Mouse (Mus musculus) retina, postnatal 1 day (tissue): ENCODE data around the gene Gm3015.
"Not testable (repeated sequence)": the region's sequence is repeated elsewhere in the genome, so short reads cannot be mapped to it uniquely, and the experiment has no call there.

Experiments used
- DNase-seq: peaks from one replicate; pipeline ENCODE4 v3.0.0-alpha.2; 2012

Gm3015 gene

GRCm38 (mm10) chr14:42768721-42769120, at the start of gene Gm3015:
TSS of gene Gm3015 (minus strand) at chr14:42768821.
- DNase-seq = not testable (repeated sequence)

GRCm38 (mm10) chr14:42797887-42798286, 29.3 kb upstream of the Gm3015 start, which contains the start of gene Gm10377:
TSS of gene Gm10377 (minus strand) at chr14:42797987.
- not testable (repeated sequence) for DNase-seq
